Mouse (Mus musculus) frontal cortex, adult 2 months (tissue): ENCODE results near the gene Taar9. TPM values are rescaled to one million over a fixed set of nuclear protein-coding genes. Genes with fewer than 3 reads are reported as not detected.
"Not testable (repeated sequence)": the region's sequence is repeated elsewhere in the genome, so short reads cannot be mapped to it uniquely, and the experiment has no call there.

Experiments
- DNase-seq, 2 experiments: peaks; one replicate each; pipeline ENCODE4 v3.0.0; 2022; ENCODE audit warnings: low spot score in 1 of 2; ENCODE audit errors: extremely low spot score in 1 of 2
- polyA plus RNA-seq: library from polyadenylated mRNA; depleted of rRNA; stranded (reverse); fragments of >200 nt; gene quantifications from 2 replicates; pipeline ENCODE4 v1.2.3, GENCODE M21; 2012; rRNA removed

The Taar9 gene
- polyA plus RNA-seq, 1 experiment = not detected

DNA sequence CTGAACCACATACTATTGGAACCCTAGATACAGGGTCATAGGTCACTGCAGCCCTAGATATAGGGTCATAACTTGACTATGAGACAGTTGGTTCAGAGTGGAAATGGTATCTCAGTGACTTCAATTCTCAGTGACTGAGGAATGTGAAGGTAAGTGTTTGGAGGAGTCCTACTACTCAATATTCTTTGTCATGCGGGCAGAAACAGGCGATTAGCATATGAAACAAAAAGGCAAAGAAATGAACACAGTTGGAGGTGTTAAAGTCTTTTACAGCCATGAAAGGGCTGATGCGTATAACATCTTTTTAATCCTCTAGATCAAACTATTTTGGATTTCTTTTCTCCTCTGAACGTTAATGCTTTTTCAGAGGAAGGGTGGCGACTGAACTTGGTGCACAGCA lies 23.4 kb downstream of the Taar9 start:
- no peak for DNase-seq

DNA sequence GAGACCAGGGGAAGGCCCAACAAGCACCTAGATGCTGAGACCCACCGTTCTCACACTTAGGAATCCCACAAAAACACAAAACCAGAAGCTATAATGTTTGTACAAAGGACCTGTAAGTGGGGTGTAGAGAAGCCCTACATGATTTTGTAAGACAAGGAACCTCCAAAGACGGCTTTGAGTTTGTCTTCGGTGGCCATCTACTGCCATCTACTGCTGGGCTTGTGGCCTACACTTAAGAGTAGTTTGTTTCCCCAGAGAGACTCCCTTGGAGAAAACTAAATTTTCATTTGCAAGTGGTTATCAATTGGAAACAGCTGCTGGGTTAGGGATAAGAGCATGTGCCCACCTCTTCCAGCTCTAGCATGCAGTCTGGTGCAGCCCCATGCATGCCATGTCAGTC lies 29.2 kb downstream of the Taar9 start:
- DNase-seq = peak; percentile 9 to 76

DNA sequence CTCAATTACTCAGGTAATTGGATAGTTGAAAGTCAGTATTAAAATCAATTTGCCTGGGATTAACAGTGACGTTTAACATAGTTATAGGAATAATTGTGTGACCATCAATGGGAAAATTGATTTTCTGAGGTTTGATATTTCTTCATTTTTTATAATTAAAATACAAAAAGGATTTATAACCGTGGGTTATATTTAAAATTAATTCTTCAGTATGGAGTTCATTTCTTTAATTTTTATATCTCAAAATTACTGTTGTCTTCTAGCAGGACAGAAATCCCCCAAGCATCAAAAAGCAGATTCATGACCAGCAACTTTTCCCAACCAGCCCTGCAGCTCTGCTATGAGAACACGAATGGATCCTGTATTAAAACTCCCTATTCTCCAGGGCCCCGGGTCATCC lies 33.1 kb downstream of the Taar9 start, which contains the start of gene Taar8a:
Gene Taar8a (plus strand): TSS at position 301 of the 400 bp plus-strand sequence.
- not testable (repeated sequence) for DNase-seq

DNA sequence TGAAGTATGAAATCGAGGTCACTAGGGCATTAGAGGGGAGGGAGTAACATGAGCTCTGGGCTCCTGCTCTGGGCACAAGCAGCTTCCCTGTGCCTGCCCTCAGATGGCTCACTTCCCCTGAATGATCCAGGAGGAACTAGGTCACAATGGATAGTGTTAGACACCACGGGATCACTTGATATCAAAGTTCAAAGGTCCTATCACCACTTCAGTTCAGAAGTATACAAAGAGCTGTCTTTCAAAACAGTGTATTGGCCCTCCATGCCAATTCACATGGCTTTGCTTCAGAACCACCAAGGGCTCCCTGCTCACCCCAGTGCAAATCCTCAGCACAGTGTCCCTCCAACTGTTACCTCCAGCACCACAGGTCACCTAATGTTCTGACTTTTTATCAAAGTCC lies 34.6 kb downstream of the Taar9 start:
- DNase-seq = not testable (repeated sequence)

DNA sequence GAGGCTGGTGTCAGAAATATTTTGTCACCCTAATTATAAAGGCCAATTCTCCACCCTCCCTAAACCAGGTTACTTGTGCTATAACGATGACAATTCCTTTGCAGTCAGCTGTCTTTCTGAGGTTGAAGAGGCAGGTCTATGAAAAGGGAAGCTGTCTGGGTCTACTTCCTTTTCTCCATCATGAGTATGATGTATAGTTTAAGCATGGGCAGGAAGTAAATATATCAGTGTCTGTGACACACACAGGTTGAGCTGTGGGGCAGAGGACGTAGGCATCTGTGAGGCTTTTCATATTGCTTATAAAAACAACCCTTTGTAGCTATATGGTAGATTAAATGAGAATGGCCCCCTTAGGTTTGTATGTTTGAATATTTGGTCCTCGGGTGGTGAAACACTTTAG lies 50.3 kb downstream of the Taar9 start:
- DNase-seq = no peak

Other genes with a start within 250 kb of the Taar9 start
- 0.50 and 0.61 TPM in 2 replicates for gene Vnn1, start 214.8 kb downstream of the Taar9 start, polyA plus RNA-seq
- not detected in 2 replicates for gene Taar1, start 189.2 kb downstream of the Taar9 start, polyA plus RNA-seq
- not detected in 2 replicates for gene Taar2, start 171.0 kb downstream of the Taar9 start, polyA plus RNA-seq
- gene Taar3, start 160.0 kb downstream of the Taar9 start, polyA plus RNA-seq = not detected in 2 replicates
- gene Taar4, start 149.0 kb downstream of the Taar9 start, polyA plus RNA-seq = not detected in 2 replicates
- not detected in 2 replicates for gene Taar5, start 138.8 kb downstream of the Taar9 start, polyA plus RNA-seq
- not detected in 2 replicates for gene Taar6, start 123.9 kb downstream of the Taar9 start, polyA plus RNA-seq
- not detected in 2 replicates for gene Taar7a, start 116.1 kb downstream of the Taar9 start, polyA plus RNA-seq
- not detected in 2 replicates for gene Taar7b, start 109.6 kb downstream of the Taar9 start, polyA plus RNA-seq
- not detected in 2 replicates for gene Taar7d, start 82.3 kb downstream of the Taar9 start, polyA plus RNA-seq
- not detected in 2 replicates for gene Taar7e, start 71.9 kb downstream of the Taar9 start, polyA plus RNA-seq
- not detected in 2 replicates for gene Taar7f, start 60.0 kb downstream of the Taar9 start, polyA plus RNA-seq
- gene Taar8a, start 33.0 kb downstream of the Taar9 start, polyA plus RNA-seq = not detected in 2 replicates
- not detected in 2 replicates for gene Taar8b, start 17.2 kb downstream of the Taar9 start, polyA plus RNA-seq
- not detected in 2 replicates for gene Taar8c, start 7.6 kb downstream of the Taar9 start, polyA plus RNA-seq
- 174 and 175 TPM in 2 replicates for gene Stx7, start 39.8 kb upstream of the Taar9 start, polyA plus RNA-seq
- 6.6 and 6.9 TPM in 2 replicates for gene Moxd1, start 114.0 kb upstream of the Taar9 start, polyA plus RNA-seq